Mouse (Mus musculus) frontal cortex, adult 2 months (tissue): ENCODE results near the gene Hist3h2a. TPM values are rescaled to one million over a fixed set of nuclear protein-coding genes. Genes with fewer than 3 reads are reported as not detected.

Experiments
- DNase-seq, 2 experiments: peaks; one replicate each; pipeline ENCODE4 v3.0.0; 2022; ENCODE audit warnings: low spot score in 1 of 2; ENCODE audit errors: extremely low spot score in 1 of 2
- polyA plus RNA-seq: library from polyadenylated mRNA; depleted of rRNA; stranded (reverse); fragments of >200 nt; gene quantifications from 2 replicates; pipeline ENCODE4 v1.2.3, GENCODE M21; 2012

The Hist3h2a gene
- polyA plus RNA-seq, 1 experiment: 54.3 TPM

DNA sequence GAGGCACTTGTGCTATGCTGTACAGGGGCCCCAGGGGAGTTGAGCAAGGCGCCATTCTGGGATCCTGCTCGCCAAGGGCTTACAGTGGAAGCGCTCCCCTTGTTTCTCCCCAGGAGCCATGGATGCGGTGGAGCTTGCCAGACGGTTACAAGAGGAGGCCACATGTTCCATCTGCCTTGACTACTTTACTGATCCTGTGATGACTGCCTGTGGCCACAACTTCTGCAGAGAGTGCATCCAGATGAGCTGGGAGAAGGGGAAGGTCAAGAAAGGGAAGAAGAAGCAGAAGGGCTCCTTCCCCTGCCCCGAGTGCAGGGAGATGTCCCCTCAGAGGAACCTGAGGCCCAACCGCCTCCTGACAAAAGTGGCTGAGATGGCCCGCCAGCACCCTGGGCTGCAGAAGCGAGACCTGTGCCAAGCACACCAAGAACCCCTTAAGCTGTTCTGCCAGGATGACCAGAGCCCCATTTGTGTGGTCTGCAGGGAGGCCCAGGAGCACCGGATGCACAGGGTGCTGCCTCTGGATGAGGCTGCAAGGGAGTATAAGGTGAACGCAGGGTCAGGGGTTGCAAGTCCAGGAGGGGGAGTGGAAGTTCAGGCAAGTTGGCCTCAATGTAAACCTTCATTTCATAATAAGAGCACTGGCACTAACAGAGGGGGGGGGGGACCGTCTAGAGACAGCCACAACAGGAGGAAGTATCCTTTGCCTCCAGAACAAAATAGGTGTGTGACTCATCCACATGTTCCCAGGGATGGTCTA lies 10.7 kb downstream of the Hist3h2a start:
- DNase-seq: no peak

GRCm38 (mm10) chr11:58967346-58967745 lies 12.9 kb downstream of the Hist3h2a start:
- no peak for DNase-seq

GRCm38 (mm10) chr11:58968551-58968950 lies 14.1 kb downstream of the Hist3h2a start:
- DNase-seq: no peak

DNA sequence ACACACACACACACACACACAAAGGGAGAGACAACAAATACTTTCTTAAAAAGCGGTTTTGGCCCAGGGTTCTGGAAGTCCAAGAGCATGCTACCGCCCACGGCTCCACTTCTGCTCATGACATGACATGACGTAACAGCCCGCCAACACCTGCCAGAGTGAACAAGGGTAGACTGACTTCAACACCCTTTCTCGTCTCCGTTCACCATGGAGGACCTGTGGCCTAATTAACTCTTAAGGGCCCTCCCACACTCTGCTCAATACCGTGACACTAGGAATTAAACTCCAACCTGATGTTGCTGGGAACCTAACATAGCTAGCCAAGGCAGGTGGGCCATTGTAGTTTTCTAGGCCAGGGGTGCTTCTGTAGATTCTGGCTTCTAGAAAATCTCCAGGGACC lies 14.5 kb downstream of the Hist3h2a start:
- DNase-seq: no peak

DNA sequence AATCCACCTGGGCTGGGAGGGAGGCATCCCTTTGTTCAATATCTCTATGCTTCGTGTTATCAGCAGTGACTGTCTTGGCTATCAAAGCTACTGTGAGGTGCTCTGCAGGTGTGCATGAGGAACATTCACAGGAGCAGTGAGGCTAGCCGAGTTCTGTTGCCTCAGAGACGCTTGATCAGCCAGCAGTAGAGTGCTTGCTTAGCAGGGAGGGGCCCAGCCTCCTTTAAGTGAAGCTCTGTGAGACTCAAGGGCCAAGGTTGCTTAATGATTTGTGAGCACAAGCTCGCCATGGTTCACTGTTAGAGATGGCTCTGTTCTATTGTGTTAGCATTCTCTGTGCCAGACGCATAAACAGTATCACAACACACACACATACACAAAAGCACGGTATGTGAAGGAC lies 15.2 kb downstream of the Hist3h2a start:
- no peak for DNase-seq

DNA sequence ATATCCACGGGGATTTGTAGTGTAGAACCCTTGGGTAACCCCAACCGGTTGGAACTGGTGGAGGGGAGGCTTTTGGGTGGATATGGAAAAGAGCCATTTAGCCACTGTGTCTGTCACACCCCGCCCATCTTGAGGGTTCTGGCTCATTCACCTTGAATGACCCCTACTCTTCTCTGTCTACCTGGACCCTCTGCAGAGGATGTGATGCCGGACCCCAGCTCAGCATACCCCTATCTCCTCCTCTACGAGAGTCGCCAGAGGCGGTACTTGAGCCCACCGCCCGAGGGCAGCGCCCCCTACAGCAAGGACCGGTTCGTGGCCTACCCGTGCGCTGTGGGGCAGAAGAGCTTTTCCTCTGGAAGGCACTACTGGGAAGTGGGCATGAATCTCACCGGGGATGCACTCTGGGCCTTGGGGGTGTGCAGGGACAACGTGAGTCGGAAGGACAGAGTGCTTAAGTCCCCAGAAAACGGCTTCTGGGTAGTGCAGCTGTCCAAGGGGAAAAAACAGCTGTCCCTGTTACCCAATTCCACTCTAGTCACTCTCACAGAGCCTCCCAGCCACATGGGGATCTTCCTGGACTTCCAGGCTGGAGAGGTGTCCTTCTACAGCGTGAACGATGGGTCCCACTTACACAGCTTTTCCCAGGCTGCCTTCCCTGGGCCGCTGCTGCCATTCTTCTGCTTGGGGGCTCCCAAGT lies 16.5 kb downstream of the Hist3h2a start:
- DNase-seq: no peak

- DNase-seq: no peak
These were observed 17.3 kb downstream of the Hist3h2a start for GRCm38 (mm10) chr11:58971796-58972195.

DNA sequence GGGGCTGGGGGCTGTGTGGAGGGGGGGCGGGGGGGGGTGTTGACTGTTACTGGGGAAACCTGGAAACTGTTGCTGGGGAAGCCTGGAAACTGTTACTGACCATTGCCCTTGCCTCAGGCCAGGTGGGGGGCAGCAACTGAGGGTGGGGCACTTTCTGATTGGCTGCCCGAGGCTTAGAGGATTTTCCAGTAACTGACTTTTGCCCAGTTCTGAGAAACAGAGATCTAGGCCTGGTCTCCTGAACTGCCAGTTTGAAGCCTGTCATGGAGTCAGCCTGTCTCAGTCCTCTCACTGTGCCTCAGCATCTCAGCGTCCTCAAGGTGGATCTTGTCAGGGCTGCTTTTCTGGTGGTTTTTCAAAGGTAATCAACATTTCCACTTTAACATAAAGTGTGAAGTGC lies 19.9 kb downstream of the Hist3h2a start:
- DNase-seq: no peak

GRCm38 (mm10) chr11:58977150-58977549 lies 22.7 kb downstream of the Hist3h2a start:
- no peak for DNase-seq

- DNase-seq: no peak
These were observed 23.1 kb downstream of the Hist3h2a start for GRCm38 (mm10) chr11:58977607-58978026.

GRCm38 (mm10) chr11:58978027-58978705 lies 23.7 kb downstream of the Hist3h2a start, which contains the start of gene Trim11:
Trim11 (plus strand) TSS chr11:58978093.
- DNase-seq: peak in 1 of 2 experiments; percentile 75

GRCm38 (mm10) chr11:58978706-58979030 lies 24.2 kb downstream of the Hist3h2a start:
- DNase-seq: no peak

DNA sequence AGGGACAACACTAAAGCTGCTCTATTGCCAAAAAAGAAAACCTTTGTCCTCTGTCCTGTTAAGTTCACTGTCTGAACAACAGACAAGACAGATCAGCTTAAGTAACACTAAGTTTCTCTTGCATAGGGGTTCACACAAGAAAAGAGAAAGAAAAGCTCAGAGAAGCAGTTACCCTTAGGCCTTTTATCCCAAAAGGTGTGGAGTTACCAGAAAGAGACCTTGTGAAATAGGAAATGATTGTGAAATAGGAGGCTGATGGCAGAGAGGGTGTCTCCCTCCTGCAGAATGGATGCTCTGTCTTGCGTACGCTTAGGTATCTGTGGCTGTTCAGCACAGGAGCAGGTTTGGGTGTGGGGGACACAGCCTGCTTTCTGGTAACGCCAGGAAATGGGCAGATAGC lies 24.7 kb downstream of the Hist3h2a start:
- DNase-seq: no peak

- no peak for DNase-seq
These were observed 25.2 kb downstream of the Hist3h2a start for GRCm38 (mm10) chr11:58979661-58980060.

- DNase-seq: no peak
These were observed 26.0 kb downstream of the Hist3h2a start for GRCm38 (mm10) chr11:58980381-58980990.

DNA sequence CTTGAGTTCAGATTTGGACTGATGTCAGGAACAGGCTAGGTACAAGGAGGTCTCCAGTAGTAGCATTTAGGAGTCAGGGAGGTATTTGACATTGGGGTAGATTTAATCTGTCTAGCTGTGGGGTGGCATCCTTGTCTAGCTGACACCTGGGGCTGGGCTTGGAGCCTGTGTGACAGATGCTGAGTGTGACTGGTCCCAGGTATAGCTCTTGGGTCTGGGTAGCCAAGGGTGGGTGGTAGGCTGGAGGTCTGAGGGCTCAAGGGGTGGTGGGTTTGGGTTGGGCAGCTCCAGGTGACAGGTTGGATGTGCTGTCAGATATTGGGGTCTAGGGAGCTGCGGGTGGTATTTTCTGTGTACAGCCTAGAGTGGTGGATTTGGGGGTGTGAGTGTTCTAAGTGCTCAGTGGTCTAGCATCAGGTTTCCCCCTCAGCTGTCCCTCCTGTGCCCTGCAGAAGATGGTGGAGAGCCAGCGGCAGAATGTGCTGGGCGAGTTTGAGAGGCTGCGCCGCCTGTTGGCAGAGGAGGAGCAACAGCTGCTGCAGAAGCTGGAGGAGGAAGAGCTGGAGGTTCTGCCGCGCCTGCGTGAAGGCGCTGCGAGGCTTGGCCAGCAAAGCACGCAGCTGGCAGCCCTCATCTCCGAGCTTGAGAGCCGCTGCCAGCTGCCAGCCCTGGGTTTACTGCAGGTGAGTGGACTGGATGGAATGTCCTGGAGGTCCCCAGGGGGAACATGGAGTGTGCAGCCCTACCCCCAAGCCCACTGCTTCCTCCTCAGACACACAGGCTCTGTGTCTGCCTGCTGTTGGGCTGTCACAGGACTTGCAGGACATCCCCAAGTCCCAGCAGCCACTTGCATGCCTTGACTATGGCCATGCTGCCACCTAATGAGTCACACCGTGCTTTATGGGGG lies 27.3 kb downstream of the Hist3h2a start:
- peak; percentile 69 to 83 for DNase-seq

DNA sequence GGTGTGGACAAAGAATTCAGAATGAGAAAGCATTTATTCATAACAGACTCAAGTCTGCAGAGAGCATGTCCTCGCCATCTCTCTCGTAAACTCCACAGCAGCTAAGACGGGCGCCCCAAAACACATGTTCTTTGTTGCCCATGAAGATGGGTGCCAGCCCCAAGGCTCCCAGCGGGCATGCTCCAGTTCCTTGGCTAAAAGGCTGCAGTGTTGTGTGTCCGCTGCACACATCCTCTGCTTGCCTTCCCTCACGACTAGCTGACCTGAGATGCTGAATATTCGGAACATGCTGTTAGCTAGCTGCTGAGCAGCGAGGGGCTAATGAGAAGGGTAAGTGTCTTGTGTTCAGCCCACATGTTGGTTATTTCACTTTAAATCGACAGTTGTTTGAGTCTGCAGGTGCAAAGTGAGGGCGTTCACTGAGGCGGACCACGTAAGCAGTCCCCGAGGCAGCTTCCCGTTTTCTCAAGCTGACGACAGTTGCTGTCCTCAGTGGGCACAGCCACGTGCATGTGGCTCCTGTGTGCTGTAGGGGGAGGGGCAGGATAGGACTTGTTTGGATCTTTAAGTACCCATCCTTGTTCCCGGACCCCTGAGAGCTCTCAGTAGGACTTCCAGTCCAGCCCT lies 28.1 kb downstream of the Hist3h2a start:
- DNase-seq: no peak

- no peak for DNase-seq
These were observed 29.3 kb downstream of the Hist3h2a start for GRCm38 (mm10) chr11:58983691-58984341.

DNA sequence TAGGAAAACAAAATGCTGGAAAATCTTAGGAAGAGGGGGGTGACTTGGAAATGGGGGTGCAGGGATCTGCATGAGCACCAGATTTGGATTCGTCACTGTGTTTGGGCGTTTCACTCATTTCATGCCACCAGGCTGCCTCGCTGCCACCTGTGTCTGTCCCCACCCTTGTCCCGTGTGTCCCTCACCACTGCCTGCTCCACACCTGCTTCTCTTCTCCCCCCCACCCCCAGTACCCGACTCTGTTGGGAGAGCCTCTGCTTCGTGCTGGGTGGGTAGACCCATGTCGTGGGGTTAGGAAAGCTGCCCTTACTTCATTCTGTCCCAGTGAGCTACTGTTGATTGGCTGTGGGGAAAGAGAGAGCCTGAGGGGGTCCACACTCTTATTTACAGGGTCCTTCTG lies 30.2 kb downstream of the Hist3h2a start:
- DNase-seq: no peak
